Mouse (Mus musculus) kidney, embryonic 16.5 days (tissue): ENCODE measurements at regions not wholly inside any gene's neighbourhood (a gene's known extent, or its start where the extent isn't known, plus 50 kb on each side); places are given as distances from the start of the nearest gene placed in this dataset.
A peak's percentile ranks its signal among the peaks of the same experiment; 100 is the strongest.

Experiments used
- ATAC-seq: fragments of 200-750 bp; cut with Nextera tagmentation; 2 replicates; pipeline ENCODE4 v1.8.0; 2017; ENCODE audit warnings: moderate TSS enrichment; ENCODE audit not compliant: low FRiP score, low TSS enrichment
- H3K27ac ChIP-seq: fragments of 300-500 bp; sonication (generic); 2 replicates; pipeline ENCODE4 v1.5.1; 2014; ENCODE audit warnings: low read length
- H3K27me3 ChIP-seq: fragments of 300-500 bp; sonication (generic); 2 replicates; pipeline ENCODE4 v1.6.1; 2014; ENCODE audit warnings: low read length, control low read depth, mixed read lengths; ENCODE audit not compliant: insufficient read depth
- H3K36me3 ChIP-seq: fragments of 300-500 bp; sonication (generic); 2 replicates; pipeline ENCODE4 v1.6.1; 2014; ENCODE audit warnings: low read length, control low read depth, mixed read lengths; ENCODE audit not compliant: insufficient read depth
- H3K4me1 ChIP-seq: fragments of 300-500 bp; sonication (generic); 2 replicates; pipeline ENCODE4 v1.6.1; 2014; ENCODE audit warnings: low read length, control low read depth, mixed read lengths; ENCODE audit not compliant: insufficient read depth
- H3K4me2 ChIP-seq: fragments of 300-500 bp; sonication (generic); replicated peaks from 2 replicates; pipeline ENCODE4 v1.6.1; 2014; ENCODE audit warnings: low read depth, low read length
- H3K4me3 ChIP-seq: fragments of 300-500 bp; sonication (generic); 2 replicates; pipeline ENCODE4 v1.5.1; 2014; ENCODE audit warnings: mild to moderate bottlenecking, low read length
- H3K9ac ChIP-seq: fragments of 300-500 bp; sonication (generic); replicated peaks from 2 replicates; pipeline ENCODE4 v1.6.1; 2014; ENCODE audit warnings: low read length
- H3K9me3 ChIP-seq: fragments of 300-500 bp; sonication (generic); 2 replicates; pipeline ENCODE4 v1.6.1; 2016; ENCODE audit warnings: low read length, control low read depth
- WGBS: fragments of 180-500 bp; shearing (Covaris S2); extraction: QIAGEN DNeasy Blood & Tissue Kit; methylation state at CpG from one replicate; pipeline ENCODE4 v1.1.7; 2014; 5-methylcytosine and 5-hydroxymethylcytosine counted together

GRCm38 (mm10) chr14:61995253-61995652, 297.1 kb upstream of the Rnaseh2b start:
- H3K36me3 ChIP-seq = no peaks in the 10 kb centered on the region
- no peaks in the 10 kb centered on the region for H3K9me3 ChIP-seq
- ATAC-seq = no peak
- H3K27me3 ChIP-seq = no peaks in the 10 kb centered on the region
- WGBS = 87% methylated on average over 1 of the region's 1 CpGs
- no peaks in the 10 kb centered on the region for H3K4me1 ChIP-seq
- no peak overlapping the region for H3K9ac ChIP-seq
- no peak overlapping the region for H3K4me3 ChIP-seq
- H3K4me2 ChIP-seq = no peak overlapping the region
- no peak overlapping the region for H3K27ac ChIP-seq

DNA sequence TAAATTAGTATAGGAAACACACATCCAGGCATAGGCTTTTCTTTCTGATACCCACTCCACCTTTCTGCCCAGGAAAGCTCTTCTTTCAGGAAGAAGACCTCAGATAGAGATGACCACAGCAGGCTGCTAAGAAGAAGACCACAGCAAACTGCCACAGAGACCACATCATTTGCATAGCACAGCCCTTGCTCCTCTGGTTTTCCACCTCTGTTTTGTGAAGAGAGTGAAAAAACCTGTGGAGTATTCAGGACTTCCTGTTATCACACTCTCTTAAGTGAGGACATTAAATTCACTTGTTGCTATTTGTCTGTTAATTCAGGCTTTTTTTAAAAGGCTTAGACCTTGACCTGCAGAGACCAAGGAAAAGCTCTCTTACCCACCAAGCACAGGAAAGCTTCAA, 294.7 kb upstream of the Rnaseh2b start:
- Histone ChIP-seq H3K36me3 (no peaks in the 10 kb centered on the region), H3K9ac (no peak overlapping the region), H3K27me3 (no peaks in the 10 kb centered on the region), H3K4me3 (no peak overlapping the region), H3K27ac (no peak overlapping the region), H3K4me2 (no peak overlapping the region), H3K4me1 (peaks cover 15% of the 10 kb centered on the region), H3K9me3 (no peaks in the 10 kb centered on the region)
- no peak for ATAC-seq

GRCm38 (mm10) chr14:61998259-61998658, 294.1 kb upstream of the Rnaseh2b start:
- ATAC-seq = no peak
- Histone ChIP-seq H3K4me1 (peaks cover 20% of the 10 kb centered on the region), H3K9me3 (no peaks in the 10 kb centered on the region), H3K27ac (no peak overlapping the region), H3K4me3 (no peak overlapping the region), H3K36me3 (no peaks in the 10 kb centered on the region), H3K27me3 (no peaks in the 10 kb centered on the region), H3K4me2 (no peak overlapping the region), H3K9ac (no peak overlapping the region)
- WGBS = 81% methylated on average over 3 of the region's 3 CpGs

DNA sequence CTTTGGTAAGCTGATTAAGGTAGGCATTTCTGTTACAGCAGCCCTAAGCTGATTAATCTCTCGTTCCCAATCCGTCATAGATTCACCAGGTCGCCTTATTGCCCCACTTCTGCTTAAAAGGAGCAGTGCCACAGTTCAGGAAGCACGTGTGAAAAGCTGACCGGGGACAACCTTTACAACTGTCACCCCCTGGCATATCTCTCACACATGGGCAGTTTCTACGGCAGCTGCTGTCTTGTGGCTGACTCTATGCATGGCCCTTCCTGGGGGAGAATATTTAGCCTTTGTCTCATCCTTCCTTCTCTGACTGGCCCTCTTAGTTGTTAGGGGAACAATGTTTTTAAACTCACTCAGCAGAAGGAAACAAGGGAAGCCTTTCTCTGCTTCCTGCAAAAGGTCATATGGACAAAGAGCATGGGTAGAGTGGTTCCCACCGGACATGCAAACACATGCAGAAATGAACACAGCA, 290.9 kb upstream of the Rnaseh2b start:
- peak overlapping the region; percentile 92 for H3K27ac ChIP-seq
- H3K9ac ChIP-seq = 0 out of 2 replicates have a peak overlapping the region, but pooled peaks have one; percentile 44
- H3K36me3 ChIP-seq = no peaks in the 10 kb centered on the region
- peak overlapping the region; percentile 23; the same call in 1 of the 2 replicates for H3K4me2 ChIP-seq
- H3K4me1 ChIP-seq = peaks cover 22% of the 10 kb centered on the region
- H3K27me3 ChIP-seq = no peaks in the 10 kb centered on the region
- no peaks in the 10 kb centered on the region for H3K9me3 ChIP-seq
- 33% methylated on average over 7 of the region's 7 CpGs for WGBS
- no peak overlapping the region for H3K4me3 ChIP-seq
- no peak; the same call in 1 of the 2 replicates for ATAC-seq

- H3K36me3 ChIP-seq = no peaks in the 10 kb centered on the region
- ATAC-seq = peak; percentile 87
- H3K4me2 ChIP-seq = 0 out of 2 replicates have a peak overlapping the region, but pooled peaks have one; percentile 23
- peaks cover 22% of the 10 kb centered on the region for H3K4me1 ChIP-seq
- H3K9ac ChIP-seq = no peak overlapping the region
- H3K27me3 ChIP-seq = no peaks in the 10 kb centered on the region
- peak overlapping the region; percentile 92 for H3K27ac ChIP-seq
- WGBS = 57% methylated on average over 5 of the region's 5 CpGs
- H3K4me3 ChIP-seq = no peak overlapping the region
- H3K9me3 ChIP-seq = no peaks in the 10 kb centered on the region
Measured at GRCm38 (mm10) chr14:62002131-62002530, 290.3 kb upstream of the Rnaseh2b start.

GRCm38 (mm10) chr14:62003013-62003781, 289.2 kb upstream of the Rnaseh2b start:
- no peak for ATAC-seq
- WGBS = 55% methylated on average over 16 of the region's 16 CpGs
- Histone ChIP-seq H3K9me3 (no peaks in the 10 kb centered on the region), H3K4me3 (no peak overlapping the region), H3K4me2 (no peak overlapping the region), H3K36me3 (no peaks in the 10 kb centered on the region), H3K9ac (no peak overlapping the region), H3K27ac (0 out of 2 replicates have a peak overlapping the region, but pooled peaks have one; percentile 10), H3K4me1 (peaks cover 22% of the 10 kb centered on the region), H3K27me3 (no peaks in the 10 kb centered on the region)

DNA sequence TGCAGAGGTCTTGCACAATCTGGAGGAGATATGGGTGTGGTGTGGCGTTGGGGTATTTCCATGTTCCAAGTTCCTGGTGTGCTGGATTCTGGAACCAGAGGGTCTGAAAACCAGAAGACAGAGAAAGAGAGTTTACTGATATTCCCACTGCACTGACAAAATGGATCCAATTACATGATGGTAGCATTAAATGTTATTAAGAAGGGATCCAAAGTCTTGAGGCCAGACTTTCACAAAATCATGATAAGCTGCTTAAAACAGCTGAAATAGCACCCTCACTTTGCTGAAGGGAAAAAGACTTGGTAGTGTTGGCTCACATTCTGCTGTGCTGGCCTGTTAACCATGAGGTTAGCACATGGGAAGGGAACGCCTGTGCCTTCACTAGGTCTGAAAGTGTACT, 288.6 kb upstream of the Rnaseh2b start:
- ATAC-seq = no peak
- no peak overlapping the region for H3K27ac ChIP-seq

DNA sequence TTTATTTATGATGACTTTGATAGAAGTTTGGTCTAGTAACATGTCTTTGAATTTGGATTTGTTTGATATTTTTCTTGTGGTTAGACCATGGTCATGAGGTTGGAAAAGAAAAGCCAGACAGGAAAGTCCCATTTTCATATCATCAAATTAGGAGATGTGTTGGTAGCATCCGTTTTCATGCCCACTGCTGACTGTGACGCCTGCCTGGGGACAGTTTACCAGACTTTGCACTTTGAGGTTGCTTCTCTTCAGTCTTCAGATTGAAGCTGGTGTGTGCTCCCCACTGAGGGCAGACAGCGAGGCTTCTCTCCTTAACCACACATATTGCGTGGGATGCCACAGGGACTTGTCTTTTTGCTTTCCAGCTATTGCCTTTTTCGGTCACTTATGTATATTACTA, 283.7 kb upstream of the Rnaseh2b start:
- H3K36me3 ChIP-seq = no peaks in the 10 kb centered on the region
- 92% methylated on average over 5 of the region's 5 CpGs for WGBS
- H3K27me3 ChIP-seq = no peaks in the 10 kb centered on the region
- no peaks in the 10 kb centered on the region for H3K4me1 ChIP-seq
- no peaks in the 10 kb centered on the region for H3K9me3 ChIP-seq
- no peak for ATAC-seq
- no peak overlapping the region for H3K4me3 ChIP-seq
- no peak overlapping the region for H3K27ac ChIP-seq
- no peak overlapping the region for H3K9ac ChIP-seq
- H3K4me2 ChIP-seq = no peak overlapping the region

More for the DNA sequence above, 288.6 kb upstream of the Rnaseh2b start:
- Histone ChIP-seq H3K27me3 (no peaks in the 10 kb centered on the region), H3K36me3 (no peaks in the 10 kb centered on the region), H3K9ac (no peak overlapping the region), H3K4me2 (no peak overlapping the region), H3K9me3 (no peaks in the 10 kb centered on the region), H3K4me1 (peaks cover 22% of the 10 kb centered on the region), H3K4me3 (no peak overlapping the region)
- WGBS = 87% methylated on average over 2 of the region's 2 CpGs

DNA sequence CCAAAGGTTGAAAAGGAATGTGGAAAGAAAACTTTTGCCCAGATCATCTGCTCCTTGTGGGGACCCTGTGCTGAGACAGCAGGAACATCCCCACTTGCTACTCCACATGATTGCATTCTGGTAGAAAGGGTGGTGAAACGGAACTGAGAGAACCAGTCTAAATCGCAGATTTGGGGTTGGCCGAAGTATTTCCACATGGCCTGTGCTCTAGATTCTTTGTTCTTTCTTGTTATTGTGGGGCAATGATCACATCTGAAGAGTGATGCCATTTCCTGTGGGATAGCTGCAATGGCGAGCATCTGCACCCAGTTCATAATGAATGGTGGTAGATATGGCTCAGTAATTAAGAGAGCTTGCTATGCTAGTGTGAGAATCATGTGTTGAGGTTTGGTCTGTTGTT, 273.6 kb upstream of the Rnaseh2b start:
- no peaks in the 10 kb centered on the region for H3K9me3 ChIP-seq
- H3K4me1 ChIP-seq = peaks cover 25% of the 10 kb centered on the region
- no peak for ATAC-seq
- WGBS = 84% methylated on average over 4 of the region's 4 CpGs
- H3K9ac ChIP-seq = no peak overlapping the region
- H3K27me3 ChIP-seq = no peaks in the 10 kb centered on the region
- H3K4me3 ChIP-seq = no peak overlapping the region
- H3K4me2 ChIP-seq = no peak overlapping the region
- no peak overlapping the region for H3K27ac ChIP-seq
- no peaks in the 10 kb centered on the region for H3K36me3 ChIP-seq

- H3K4me3 ChIP-seq = no peak overlapping the region
- no peak overlapping the region for H3K27ac ChIP-seq
- H3K9me3 ChIP-seq = peaks cover 3% of the 10 kb centered on the region; the same call in 1 of the 2 replicates
- H3K4me2 ChIP-seq = no peak overlapping the region
- peaks cover 25% of the 10 kb centered on the region for H3K4me1 ChIP-seq
- no peak for ATAC-seq
- WGBS = 50% methylated on average over 3 of the region's 3 CpGs
- no peak overlapping the region for H3K9ac ChIP-seq
- H3K27me3 ChIP-seq = no peaks in the 10 kb centered on the region
- H3K36me3 ChIP-seq = no peaks in the 10 kb centered on the region
Measured at GRCm38 (mm10) chr14:62020996-62021395, 271.4 kb upstream of the Rnaseh2b start.
